In genomic region chr8:90032572-90032971, GRCm38 (mm10) we compare ENCODE assay signal across 35 mouse cellular contexts.
"Had no signal": no experiment of that assay in that cellular context is flagged by ENCODE, and none has a peak within 500 bp of the region (broad histone marks: within the 10 kb centered on the region; RNA-seq: fewer than 3 reads in every experiment).

No protein-coding gene starts in this region.

- H3K36me3 ChIP-seq: heart, embryonic 10.5 days; heart, embryonic 12.5 days; heart, embryonic 13.5 days; heart, embryonic 15.5 days; hindbrain, embryonic 10.5 days; hindbrain, embryonic 12.5 days; hindbrain, embryonic 13.5 days; hindbrain, embryonic 15.5 days; intestine, embryonic 15.5 days; kidney, embryonic 15.5 days had no signal

- H3K27ac ChIP-seq: heart, embryonic 10.5 days; heart, embryonic 13.5 days; heart, embryonic 15.5 days; hindbrain, embryonic 12.5 days; hindbrain, embryonic 13.5 days; hindbrain, embryonic 14.5 days; hindbrain, embryonic 15.5 days; hindbrain, postnatal 0 days; intestine, embryonic 15.5 days; kidney, embryonic 15.5 days; kidney, postnatal 0 days; layer of hippocampus, adult 2 months; left cerebral cortex, adult 2 months had no signal

- H3K9ac ChIP-seq: heart, embryonic 12.5 days; heart, embryonic 13.5 days; heart, embryonic 15.5 days; hindbrain, embryonic 12.5 days; hindbrain, embryonic 13.5 days; hindbrain, embryonic 14.5 days; hindbrain, embryonic 15.5 days; intestine, embryonic 15.5 days; kidney, embryonic 15.5 days had no signal

- H3K4me2 ChIP-seq: heart, embryonic 11.5 days; heart, embryonic 12.5 days; heart, embryonic 13.5 days; heart, embryonic 15.5 days; hindbrain, embryonic 12.5 days; hindbrain, embryonic 13.5 days; hindbrain, embryonic 14.5 days; hindbrain, embryonic 15.5 days; intestine, embryonic 15.5 days; kidney, embryonic 15.5 days had no signal

- DNase-seq: heart, postnatal 10 days; heart, postnatal 14 days; heart, postnatal 36 days; heart, postnatal 4 days; kidney, adult 11 months; kidney, adult 18-20 months; kidney, adult 2 months; kidney, adult 8-10 months; kidney, adult 9 months; kidney, postnatal 10 days; kidney, postnatal 14 days; kidney, postnatal 25 days; kidney, postnatal 36 days; kidney, postnatal 4 days; layer of hippocampus, postnatal 36 days had no signal

- H3K4me1 ChIP-seq: heart, embryonic 10.5 days; heart, embryonic 12.5 days; heart, embryonic 13.5 days; heart, embryonic 15.5 days; hindbrain, embryonic 13.5 days; hindbrain, embryonic 15.5 days; intestine, embryonic 15.5 days; kidney, embryonic 15.5 days had no signal

- H3K4me3 ChIP-seq: heart, embryonic 10.5 days; heart, embryonic 12.5 days; heart, embryonic 13.5 days; heart, embryonic 15.5 days; hindbrain, embryonic 10.5 days; hindbrain, embryonic 12.5 days; hindbrain, embryonic 13.5 days; hindbrain, embryonic 15.5 days; intestine, embryonic 15.5 days; kidney, embryonic 15.5 days; layer of hippocampus, adult 2 months; left cerebral cortex, adult 2 months had no signal

- ATAC-seq: hindbrain, embryonic 16.5 days; hindbrain, postnatal 0 days; inflammation-experienced regulatory T-cells, adult 6 months; intestine, embryonic 15.5 days; intestine, embryonic 16.5 days; intestine, postnatal 0 days had no signal

- H3K27me3 ChIP-seq: heart, embryonic 12.5 days; heart, embryonic 13.5 days; heart, embryonic 15.5 days; hindbrain, embryonic 12.5 days; hindbrain, embryonic 13.5 days; hindbrain, embryonic 15.5 days; intestine, embryonic 15.5 days; kidney, embryonic 15.5 days had no signal

- H3K9me3 ChIP-seq: heart, embryonic 10.5 days; heart, embryonic 12.5 days; heart, embryonic 13.5 days; heart, embryonic 15.5 days; hindbrain, embryonic 10.5 days; hindbrain, embryonic 12.5 days; hindbrain, embryonic 13.5 days; hindbrain, embryonic 15.5 days; intestine, embryonic 15.5 days; kidney, embryonic 15.5 days had no signal
